Mouse (Mus musculus): Measurements from ENCODE around the gene Amfr.
A peak's percentile ranks its signal among the peaks of the same experiment; 100 is the strongest.

Gene Amfr

DNA sequence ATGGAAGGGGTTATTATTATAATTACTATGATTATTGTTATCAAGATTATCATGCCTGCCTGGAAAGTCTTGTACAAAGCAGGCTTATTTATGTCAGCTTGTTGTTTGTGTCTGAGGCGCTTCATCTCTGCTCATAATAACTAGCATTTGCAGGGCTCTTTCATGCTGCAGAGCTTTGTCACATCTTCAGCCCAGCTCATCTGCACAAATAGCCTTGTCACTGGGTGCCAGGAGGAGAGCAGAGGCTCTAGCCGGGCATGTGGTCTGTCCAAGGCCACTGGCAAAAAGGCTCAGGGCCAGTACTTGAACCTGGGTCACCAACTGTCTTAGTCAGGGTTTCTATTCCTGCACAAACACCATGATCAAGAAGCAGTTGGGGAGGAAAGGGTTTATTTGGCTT is 79.4 kb downstream of the Amfr start:
- DNase-seq (ENCODE audit: low spot score in 2 of 2): no peak

DNA sequence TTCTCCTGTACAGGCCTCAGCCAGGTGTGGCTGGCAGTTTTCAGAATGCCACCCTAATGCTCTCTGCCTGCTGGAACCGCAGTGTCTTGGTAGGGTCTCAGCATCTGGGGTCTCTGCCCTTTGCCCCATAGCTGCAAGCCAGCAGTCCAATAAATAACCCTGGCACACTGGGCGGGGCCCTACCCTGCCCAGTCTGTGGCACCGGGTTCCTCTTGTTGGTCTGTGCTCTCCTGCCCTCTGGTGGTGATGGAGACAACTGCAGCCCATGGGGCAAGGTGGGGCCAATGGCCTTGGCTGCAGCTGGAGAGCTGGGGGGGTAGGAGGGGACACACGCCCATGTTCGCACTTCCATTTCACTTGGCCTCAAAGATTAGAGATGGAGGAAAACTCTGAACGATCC is 79.8 kb downstream of the Amfr start:
- peak; percentile 33 to 75 for DNase-seq (ENCODE audit: low spot score in 2 of 2)

DNA sequence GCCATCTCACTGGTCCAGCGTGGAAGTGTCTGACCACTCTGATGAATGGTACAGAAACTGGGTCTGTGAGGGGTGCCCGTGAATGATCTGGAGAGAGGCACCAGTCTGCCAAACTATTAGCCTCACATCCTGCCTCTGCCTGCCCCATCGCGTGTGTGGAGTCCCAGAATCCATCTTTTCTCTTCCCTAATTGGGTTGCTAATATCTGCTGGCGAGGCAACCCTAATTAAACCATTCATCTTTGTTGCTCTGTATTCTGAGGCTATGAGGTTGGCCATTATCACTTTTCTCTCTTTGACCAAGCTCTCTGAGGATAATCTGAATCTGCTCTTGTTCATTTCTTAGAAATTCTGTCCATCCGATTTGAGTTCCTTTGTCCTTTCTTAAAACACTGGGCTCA is 81.3 kb downstream of the Amfr start:
- DNase-seq (ENCODE audit: low spot score in 2 of 2): no peak

DNA sequence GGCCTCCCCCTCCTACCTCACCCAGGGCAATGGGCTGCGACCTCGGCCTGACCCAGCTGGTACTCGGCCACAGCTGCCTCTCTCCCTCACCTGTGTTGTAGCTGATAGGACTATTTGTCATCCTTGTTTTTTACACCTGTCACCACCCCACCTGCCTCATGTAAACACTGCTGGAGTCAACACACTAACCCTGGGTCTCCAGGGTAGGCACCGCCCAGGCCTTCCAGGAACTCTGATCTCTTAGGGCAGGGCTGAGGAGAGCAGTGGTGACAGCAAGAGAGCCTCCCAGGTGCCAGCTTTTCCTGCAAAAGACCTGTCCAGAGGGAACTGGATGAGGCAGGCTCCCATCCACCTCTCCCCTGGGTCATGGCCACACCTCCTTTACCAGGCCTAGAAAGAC is 83.4 kb downstream of the Amfr start:
- no peak for DNase-seq (ENCODE audit: low spot score in 2 of 2)

DNA sequence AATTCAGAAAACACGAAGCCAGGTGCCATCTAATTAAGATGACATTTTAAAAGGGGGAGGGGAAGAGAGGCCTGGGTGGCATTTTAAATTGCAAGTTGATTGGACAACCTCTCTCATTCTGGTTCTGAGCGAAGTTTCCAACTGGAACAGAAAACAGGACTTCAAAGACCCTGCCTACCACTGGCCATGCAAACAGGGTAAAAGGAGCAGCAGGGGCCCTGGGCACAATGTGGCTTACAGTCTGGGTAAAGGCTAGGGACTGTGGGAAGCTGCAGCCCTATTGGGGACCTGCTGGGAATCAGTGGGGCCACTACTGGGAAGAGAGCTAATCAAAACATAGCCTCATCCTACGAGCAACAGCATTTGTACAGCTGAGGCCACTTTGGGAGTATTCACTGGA is 87.1 kb downstream of the Amfr start:
- no peak for DNase-seq (ENCODE audit: low spot score in 2 of 2)

DNA sequence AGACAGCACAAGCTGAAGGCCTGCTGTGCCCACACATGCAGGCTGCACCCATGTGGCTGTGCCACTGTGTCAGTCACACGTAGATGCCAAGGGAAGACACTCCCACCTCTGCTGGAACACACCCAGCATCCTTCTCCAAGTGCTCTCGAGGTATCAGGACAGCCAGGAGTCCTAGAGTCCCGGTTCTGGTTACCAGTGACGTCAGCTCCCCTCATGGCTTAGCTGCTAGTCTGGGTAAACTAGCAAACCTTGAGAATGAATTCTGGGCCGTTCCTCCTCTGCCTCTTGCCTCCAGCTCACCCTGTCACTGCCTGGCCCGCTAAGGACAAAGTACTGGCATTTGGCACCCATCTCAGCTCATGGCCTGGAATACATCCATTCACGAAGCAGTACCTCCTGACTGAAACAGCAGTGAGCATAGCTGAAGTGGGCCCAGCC is 88.7 kb downstream of the Amfr start:
- no peak for DNase-seq (ENCODE audit: low spot score in 2 of 2)

All from thymus, postnatal 10 days (tissue).